Mouse (Mus musculus): ENCODE results near the gene Lrrc30.

- TF ChIP-seq CTCF (IDR thresholded peaks at IDR 0.05; ENCODE audit: low read depth) (no peak), EP300 (optimal IDR thresholded peaks at IDR 0.05) (no peak)
Observed at GRCm38 (mm10) chr17:67582681-67583356, 49.7 kb downstream of the Lrrc30 start.
